Mouse (Mus musculus): ENCODE measurements around the gene Tenm3.

Gene Tenm3

DNA sequence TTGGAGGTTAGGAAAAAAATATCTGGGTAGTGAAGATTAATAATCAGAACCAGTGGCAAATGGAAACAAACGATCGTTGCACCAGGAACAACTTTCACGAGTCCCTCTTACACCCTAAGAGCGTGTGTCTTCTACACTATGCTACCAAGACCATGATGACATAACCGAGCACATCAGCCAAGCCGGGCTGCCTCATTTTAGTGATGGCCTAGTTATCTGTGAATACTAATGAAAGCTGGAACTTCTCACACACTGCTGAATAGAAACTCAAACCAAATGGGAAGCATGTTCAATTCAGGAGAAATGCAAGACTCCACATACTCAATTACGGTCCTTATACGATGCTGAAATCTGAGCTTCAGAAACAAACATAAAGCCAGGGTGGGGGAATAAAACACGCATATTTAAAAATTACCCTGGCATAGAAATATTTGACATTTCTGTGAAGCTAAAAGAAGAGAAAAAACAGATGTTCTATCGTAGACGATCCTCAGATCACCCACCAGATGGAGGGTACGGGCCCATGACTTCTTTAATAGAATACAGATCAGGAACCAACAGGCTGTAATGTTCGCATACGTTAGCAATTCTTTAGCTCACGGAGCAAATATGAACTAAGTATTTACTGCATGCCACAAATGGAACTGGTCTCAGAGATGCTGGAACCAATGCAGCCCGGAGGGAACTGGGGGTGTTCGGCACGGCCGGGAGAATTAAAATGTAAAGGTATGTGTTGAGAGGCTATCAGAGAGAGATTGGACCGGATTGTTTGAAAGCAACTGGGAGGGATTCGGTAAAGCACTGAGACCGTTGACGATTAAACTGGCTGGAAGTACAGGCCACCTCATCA is 393.1 kb downstream of the Tenm3 start:
- no peak for DNase-seq (ENCODE audit: low spot score)

DNA sequence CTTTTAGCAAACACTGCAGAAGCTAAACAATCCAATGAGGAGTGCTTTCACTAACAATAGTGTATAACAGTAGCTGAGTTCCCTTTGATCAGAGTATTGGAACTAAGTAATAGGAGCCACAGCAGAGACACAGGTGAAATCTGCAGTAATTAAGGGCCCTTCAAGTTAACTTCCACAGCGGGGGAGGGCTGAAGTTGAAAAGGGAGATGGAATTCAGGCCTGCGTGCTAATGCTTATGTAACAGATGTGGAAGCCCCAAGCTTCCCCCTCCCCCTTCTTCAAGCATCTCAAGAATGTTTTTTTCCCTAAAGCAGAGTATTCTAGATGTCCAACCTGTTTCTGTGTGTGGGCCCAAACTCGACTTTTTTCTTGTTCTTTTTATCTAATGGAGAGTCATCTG is 394.1 kb downstream of the Tenm3 start:
- DNase-seq (ENCODE audit: low spot score): no peak

DNA sequence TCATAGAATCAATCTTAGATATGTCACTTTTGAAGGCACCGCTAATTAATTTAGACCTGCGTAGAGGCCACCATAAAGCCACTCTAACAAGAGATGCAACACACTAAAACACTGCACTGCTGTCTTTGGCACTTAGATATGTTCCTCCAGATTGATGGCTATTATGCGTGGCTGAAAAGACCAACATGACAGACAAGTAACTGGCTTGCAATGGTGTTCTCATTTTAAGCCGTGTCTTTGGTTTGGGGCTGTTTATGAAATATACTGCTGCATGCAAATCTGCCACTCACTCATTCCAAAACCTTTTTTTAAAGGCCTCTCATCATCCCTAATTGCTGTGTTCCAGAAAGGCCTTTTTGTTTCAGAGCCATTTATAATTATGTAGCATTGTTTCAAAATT is 398.1 kb downstream of the Tenm3 start:
- DNase-seq (ENCODE audit: low spot score): no peak

DNA sequence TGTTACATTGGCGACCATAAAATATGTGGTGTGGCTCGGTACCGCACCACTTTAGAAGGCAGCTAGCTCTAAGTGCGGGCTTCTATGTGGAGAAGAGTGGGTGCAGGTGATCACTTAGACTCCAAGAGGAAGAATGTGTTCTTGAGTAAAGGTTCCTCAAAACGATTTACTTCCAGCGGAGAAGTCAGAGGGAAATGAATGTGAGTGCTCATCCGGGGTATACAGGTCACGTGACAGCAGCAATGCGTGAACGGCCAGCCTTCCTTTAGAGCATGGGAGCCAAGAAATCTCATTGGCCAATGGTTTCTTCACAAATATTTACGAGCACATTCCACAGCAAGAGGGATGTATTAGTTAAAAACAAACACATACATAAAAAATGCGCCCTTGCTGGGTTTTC is 404.3 kb downstream of the Tenm3 start:
- DNase-seq (ENCODE audit: low spot score): no peak

DNA sequence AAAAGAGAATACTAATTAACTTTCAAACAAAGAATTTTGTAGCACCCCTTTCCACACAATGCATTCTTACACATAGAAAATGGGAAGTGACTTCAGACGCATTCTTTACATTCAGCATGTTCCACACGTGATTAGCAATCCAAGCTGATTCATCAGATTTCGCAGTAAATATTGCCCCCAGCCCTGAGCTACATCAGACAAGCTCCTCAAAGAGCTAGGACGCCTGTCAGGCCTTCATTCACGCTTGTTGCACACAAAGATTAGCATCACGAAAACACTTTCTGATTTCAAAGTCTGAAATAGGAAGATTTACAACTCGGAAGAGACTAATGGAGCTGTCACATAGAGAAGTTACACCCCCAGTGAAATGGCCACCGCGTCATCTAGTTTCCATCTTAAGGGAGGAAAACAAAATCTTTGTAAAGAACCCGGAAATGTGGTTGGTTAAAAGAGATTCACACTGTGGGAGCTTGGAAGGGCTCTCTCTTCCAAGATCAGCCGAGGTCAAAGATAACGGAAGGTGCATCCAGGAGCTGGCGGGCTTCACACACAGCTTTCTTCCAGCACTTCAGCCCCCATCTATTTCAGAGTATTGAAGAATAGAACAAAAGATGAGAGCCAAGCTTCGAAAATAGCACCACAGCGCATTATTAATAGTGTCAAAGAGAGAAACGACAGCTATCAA is 406.1 kb downstream of the Tenm3 start:
- DNase-seq (ENCODE audit: low spot score): no peak

DNA sequence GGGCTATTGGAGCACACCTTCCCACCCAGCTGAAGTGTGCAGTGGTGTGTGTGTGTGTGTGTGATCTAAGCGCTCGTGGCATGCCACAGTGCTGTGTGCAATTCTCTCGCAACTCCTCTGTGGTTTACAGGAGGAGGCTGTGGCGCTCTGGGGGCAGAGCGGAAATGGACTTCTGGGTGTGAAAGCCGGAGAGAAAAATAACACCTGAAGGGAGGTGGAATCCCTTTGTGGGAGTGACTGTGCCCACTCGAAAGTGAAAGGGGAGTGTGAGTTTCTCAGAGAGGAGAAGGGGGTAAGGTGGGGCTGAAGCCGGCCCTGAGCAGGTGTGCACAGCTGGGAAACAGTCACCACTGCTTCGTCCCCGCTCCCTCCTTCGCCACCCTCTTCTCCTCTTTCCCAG is 418.6 kb downstream of the Tenm3 start:
- DNase-seq (ENCODE audit: low spot score): no peak

DNA sequence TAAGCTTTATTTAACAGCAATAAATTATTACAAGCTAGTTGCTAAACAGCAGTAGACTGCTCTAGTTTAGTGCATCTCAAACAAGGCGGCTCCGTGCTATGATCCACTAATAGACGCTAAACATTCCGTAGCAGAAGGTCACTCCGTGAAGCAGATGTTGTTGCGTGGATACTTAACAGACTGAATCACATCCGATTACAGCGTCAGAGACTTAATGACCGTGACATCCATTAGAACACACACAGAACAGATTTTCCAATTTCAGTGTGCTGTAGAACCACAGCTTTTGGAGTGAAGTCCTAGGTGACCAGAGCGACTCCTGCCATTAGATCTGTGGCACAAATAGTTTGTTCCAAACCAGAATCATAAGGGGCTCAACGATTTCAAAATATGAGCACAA is 426.0 kb downstream of the Tenm3 start:
- no peak for DNase-seq (ENCODE audit: low spot score)

DNA sequence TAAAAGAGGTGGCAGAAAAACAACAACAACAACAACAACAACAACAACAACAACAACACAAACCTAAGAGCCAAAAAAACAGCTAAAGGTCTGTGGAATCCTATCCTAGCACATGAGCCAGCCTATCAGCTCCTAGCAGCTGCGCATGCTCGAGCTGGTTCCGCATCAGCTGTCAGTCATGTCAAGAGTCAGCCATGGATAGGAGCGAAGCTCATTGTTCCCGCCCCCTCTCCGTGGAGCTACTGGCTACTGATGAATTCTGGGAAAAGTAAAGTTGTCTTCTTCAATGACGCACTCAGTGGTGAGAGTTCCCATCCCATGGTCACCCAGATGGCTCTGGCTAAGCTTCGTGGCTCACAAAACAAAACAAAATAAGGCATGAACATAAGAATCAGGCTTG is 432.8 kb downstream of the Tenm3 start:
- no peak for DNase-seq (ENCODE audit: low spot score)

DNA sequence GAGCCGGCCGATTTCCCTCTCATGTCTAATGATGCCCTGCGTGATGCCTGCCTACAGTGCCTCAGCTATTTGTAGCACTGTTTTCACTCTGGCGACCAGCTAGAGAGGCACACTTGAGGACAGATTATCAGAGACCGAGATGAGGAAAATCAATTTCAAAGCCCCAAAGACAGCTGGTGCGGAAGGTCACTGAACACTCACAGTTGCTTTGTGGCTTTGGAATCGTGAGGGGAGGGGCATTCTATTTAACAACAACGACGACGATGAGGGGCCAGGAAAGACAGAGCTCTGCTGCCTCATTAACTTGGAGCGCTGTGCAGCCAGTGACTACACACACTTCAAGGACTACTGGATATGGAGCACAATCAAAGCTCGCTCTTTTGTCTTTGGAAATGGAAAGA is 443.2 kb downstream of the Tenm3 start:
- DNase-seq (ENCODE audit: low spot score): no peak

DNA sequence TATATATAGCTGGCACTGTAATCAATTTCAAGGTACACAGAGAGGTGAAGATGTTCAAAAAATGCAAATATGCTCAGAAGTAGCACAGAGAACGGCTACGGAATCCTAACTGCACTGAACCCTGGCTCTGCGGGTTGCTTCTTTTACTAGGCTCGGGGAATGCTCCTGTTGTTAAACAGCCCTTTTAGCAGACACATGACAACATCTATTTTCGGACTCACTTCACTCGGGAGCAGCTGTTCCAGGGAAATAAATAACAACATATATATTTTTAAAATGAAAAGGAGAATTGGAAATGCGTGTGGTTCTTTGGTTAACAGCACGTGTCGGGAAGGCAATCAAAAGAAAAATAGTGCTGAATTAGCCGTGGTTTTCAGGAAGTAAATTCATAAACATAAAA is 457.9 kb downstream of the Tenm3 start:
- no peak for DNase-seq (ENCODE audit: low spot score)

DNA sequence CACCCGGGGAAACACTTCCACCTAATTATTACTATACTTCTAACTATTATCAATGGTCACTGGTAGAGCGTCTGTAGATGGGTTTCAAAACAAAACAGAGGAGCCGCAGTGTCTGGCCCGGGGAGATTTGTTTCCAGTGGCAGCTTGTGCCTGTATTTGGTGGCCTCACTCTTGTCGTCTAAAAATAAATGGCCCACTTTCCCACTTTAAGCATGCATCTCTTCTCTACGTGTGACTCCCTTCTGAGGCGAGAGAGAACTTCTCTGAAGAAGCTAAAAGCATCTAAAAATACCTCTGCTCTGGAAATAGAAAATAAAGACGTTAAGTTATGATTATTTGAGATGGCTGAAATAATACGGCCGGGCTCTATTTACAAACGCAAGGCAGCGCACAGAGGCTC is 463.7 kb downstream of the Tenm3 start:
- no peak for DNase-seq (ENCODE audit: low spot score)

DNA sequence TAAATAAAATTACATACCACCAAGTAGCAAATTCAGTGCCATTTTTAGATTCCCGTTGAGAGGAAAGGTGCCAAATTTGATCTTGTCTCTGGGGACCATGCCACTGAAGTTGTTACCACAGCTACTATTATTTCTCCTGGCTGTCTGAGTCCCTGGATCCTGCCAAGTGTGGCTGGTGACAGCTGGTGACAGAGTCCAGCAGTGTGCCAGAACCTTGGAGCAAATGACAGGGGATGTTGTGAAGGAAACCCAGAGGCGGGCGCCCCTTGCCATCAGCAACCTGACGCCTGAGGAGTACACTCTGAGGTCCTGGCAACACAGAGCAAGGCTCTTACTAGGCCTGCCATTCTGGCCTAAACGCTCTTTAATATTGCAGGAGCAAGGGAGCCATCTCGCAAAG is 467.0 kb downstream of the Tenm3 start:
- no peak for DNase-seq (ENCODE audit: low spot score)

DNA sequence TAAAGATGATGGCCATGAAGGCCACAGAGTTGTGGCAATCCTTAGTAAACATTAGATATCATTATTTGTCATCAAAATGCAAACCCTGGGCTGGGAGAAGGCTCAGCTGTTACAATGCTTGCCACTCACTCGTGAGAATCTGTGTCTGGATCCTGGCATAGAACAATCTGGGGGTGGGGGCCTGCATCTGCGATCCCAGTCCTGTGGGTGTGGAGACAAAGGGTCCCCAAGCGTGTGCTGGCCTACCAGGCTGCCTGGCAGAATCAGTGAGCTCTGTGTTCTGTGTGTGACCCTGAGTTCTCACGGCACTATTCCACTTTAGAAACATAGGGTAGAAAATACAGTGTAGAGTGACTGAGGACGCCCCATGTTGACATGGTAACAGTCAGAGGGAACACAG is 468.6 kb downstream of the Tenm3 start:
- DNase-seq (ENCODE audit: low spot score): no peak

DNA sequence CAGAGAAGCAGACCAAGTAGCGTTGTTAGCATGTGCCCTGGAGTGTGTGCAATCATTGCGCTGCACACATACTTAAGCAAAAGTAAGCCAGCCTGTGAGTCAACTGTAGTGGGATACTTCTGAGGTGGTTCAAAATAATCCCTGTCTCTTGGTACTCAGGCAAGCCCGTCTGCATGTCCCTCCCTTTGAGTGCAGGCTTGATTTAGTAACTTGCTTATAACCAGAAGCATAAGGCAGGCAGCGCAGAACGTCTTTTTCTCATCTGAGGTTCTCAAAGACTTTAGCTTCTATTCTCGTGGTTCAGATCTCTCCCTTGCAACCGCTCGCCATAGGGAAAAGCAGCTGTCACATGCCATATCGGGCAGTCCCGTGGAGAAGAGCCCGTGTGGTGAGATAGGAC is 470.3 kb downstream of the Tenm3 start:
- no peak for DNase-seq (ENCODE audit: low spot score)

DNA sequence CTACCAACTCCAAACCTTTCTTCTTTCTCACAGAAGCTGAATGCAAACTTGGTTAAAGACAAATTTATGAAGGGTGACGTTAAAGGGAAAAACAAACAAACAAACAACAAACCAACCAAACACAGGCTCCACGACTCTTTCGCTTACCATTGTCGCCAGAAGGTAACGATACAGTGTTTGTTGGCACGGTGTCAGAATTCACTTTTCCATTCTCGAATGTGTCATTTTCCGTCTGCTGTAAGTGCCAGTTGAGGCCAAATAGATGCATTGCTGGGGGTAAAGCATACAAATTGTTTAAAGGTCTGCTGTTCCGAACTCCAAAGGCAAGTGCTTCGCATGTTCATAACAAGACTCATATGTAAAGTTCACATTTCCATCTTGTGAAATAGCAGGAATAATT is 476.6 kb downstream of the Tenm3 start:
- DNase-seq (ENCODE audit: low spot score): no peak

DNA sequence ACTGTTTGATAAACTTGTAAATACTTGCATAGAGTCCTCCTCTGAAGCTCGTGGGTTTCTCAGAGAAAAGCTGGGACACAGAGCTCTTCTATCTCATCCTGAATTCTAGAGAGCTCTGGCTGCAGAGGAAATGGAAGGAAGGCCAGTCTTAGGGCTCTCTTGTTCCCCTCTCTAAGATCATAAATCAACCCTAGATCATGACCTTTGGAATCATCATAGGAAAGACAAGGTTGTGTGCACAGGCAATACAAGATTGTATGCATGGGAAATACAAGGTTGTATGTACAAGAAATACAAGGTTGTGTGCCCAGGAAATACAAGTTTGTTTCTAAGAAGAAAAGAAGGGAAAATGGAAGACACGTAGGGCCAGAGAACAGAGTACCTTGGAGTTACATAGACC is 486.9 kb downstream of the Tenm3 start:
- DNase-seq (ENCODE audit: low spot score): no peak

DNA sequence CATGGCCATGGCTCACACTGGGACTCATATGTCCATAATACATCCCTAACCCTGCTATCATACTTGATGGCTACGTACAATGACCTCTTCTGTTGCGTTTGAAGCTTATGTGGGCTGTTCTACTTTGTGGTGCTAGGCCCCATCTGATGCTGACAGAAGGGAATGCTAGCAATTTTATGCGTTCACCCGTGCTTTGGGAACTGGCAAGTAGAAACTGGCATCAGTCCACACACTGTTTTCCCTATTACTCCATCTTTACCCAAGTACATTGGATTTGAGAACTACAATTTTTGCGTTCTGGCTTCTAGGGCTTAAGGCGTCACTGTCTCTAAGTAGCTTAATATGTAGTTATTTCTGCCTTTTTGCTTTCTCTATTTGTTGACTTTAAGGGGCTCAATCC is 490.3 kb downstream of the Tenm3 start:
- DNase-seq (ENCODE audit: low spot score): no peak

DNA sequence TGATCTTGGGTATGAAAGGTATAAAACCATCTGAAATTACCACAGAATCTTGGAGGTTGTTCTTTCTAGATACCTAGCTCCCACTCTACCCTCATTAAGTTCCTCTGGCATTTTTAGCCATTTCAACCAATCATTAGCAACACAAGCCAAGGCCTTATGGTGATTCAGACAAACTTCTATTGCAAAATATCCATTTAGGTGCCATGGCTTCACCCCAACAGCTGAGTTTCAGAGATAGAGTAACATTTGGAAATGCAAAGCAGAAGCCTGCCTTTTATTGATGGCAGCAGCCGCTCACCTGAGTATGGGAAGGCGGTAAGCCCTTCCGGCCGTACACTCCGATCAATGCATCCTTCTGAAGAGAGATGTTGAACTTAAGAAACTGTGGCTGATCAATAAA is 494.9 kb downstream of the Tenm3 start:
- no peak for DNase-seq (ENCODE audit: low spot score)

DNA sequence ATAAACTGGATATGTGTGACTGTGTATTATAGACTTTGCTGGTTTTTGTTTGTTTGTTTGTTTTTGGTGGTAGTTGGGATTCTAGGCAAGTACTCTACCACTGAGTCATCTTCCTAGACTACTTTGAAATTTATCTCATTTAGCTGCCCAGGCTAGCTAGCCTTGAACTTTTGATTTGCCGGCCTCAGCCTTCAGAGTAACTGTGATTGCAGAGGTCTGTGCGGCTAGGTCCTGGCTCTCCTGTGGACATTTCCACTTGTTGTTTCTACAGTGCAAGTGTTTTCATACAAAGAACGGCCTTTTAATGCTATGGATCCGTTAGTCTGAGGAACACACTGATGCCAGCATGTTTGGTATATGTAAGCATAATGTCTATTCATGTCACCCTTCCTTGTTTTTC is 495.4 kb downstream of the Tenm3 start:
- DNase-seq (ENCODE audit: low spot score): no peak

DNA sequence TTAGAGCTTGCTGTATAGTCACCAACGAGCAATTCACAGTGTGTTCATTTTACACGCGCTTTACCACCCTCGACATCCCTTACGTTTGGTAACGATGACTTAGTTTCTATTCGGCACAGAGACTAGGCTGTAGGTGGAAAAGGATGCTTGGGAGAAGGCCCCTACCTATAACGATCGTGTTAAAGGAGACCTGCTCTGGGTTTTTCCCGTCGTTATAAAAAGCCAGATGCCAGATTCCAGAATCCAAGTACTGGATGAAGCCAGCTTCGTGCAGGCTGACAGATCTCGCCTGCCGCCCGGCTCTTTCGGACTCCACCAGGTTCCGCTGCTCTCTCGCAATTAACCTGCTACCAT is 500.7 kb downstream of the Tenm3 start:
- DNase-seq (ENCODE audit: low spot score): no peak

DNA sequence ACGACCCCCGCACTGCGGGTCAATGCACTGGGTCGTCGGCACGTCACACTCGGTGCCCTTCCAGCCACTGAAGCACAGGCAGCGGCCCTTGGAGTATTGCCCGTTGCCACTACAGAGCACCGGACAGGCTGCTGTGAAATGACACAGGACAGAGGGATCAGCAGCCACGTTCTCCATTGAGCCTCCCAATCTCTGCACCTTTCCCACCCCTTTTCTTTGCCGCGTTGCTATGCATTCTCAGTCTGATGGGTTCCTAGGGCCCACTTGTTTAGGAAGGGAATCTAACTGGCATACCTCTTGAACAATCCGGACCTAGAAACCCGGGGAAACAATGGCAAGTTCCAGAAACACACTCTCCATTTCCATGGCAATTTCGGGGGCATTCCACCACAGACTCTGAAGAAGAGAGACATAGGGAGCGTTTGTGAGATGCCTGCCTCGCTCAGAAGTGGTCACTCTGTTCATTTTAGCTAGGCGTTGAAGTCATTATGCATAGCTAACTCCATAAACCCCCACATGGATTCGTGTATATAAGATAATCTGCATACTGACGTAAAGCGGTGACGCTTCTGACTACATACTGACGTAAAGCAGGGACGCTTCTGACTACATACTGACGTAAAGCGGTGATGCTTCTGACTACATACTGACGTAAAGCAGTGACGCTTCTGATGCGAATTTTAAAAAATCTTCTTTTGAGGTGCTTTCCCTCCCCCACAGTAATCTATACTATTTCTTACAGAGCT is 501.3 kb downstream of the Tenm3 start:
- no peak for DNase-seq (ENCODE audit: low spot score)

DNA sequence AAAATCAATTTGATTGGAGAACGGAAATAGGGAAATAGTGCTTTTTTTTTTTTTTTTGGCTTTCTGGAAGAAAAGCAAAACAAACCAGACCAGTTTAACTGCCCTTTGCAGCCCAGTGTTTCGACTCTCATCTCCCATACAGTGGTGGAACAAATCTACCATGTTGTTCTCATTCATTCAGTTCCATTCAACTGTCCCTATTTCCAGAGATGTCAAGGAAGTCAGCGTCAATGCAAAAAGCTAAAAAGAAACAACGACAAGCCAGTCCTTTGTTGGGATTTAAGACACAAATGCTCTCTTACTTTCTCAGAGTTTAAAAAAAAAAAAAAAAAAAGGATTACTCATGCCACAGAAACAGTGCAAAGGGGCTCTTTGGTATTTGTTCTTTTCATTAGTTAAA is 502.1 kb downstream of the Tenm3 start:
- DNase-seq (ENCODE audit: low spot score): no peak

DNA sequence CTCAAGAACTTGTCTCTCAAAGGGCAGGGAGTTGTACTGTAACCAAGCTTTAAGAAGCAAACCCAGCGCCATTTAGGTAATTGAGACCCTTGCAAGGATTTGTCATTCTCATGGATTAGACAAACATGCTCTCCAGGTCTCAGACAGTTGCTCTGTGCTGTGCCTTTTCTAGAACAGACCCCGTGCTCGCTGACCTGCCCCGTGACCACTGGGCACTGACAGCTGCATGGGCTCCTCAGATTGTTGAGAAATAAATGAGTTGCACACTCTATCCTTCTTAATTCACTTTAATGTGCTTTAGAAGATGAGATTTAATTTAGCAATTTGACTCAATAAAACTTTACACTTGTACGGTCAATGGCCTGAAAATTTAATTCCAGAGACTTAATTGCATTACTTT is 502.5 kb downstream of the Tenm3 start:
- DNase-seq (ENCODE audit: low spot score): no peak
